Mouse (Mus musculus): ENCODE results near the gene Col4a3bp. TPM values are rescaled to one million over a fixed set of nuclear protein-coding genes. Genes with fewer than 3 reads are reported as not detected.
A peak's percentile ranks its signal among the peaks of the same experiment; 100 is the strongest.

The Col4a3bp gene
- total and polyA plus RNA-seq, 3 experiments, result 7.0 to 14.8 (median 11.9) TPM

GRCm38 (mm10) chr13:96672276-96672675, 129.9 kb downstream of the Col4a3bp start:
- dilution Hi-C loops (cut with MboI; ENCODE audit: extremely low pct_ligation_motif_present, extremely low pct_unique_long_range_greater_than_20kb, low sequenced_read_pairs), result no loop called here
- peak overlapping the region; percentile 65 for H3K4me2 ChIP-seq (ENCODE audit: insufficient read depth, low read depth, poor library complexity, severe bottlenecking)
- no peak overlapping the region; the same call in 1 of the 2 replicates for H3K9ac ChIP-seq (ENCODE audit: insufficient read depth, low read depth)

GRCm38 (mm10) chr13:96673817-96674216, 131.4 kb downstream of the Col4a3bp start:
- Histone ChIP-seq H3K36me3 (replicated peaks in 1 of 2; ENCODE audit: control insufficient read depth in 1 of 2, insufficient read depth in 1 of 2, low read length in 1 of 2) (no peaks in the 10 kb centered on the region), H3K9ac (ENCODE audit: insufficient read depth, low read depth) (no peak overlapping the region), H3K4me1 (ENCODE audit: control insufficient read depth in 1 of 2, insufficient read depth in 2 of 2) (peaks cover 10 to 29% of the 10 kb centered on the region in 2 experiments), H3K27me3 (replicated peaks) (no peaks in the 10 kb centered on the region), H3K79me2 (replicated peaks; ENCODE audit: control insufficient read depth, extremely low read depth, insufficient read depth, poor library complexity, severe bottlenecking) (peaks cover 17% of the 10 kb centered on the region), H3K4me2 (ENCODE audit: insufficient read depth, low read depth, poor library complexity, severe bottlenecking) (no peak overlapping the region), H3K27ac (ENCODE audit: insufficient read depth, low read depth) (no peak overlapping the region), H3K9me3 (replicated peaks; ENCODE audit: low read length) (no peaks in the 10 kb centered on the region), H3K4me3 (replicated peaks in 1 of 3; ENCODE audit: low read depth in 2 of 3, low read length in 2 of 3, poor library complexity in 1 of 3) (no peak overlapping the region)
- in situ Hi-C loops (cut with MboI; ENCODE audit: low pct_ligation_motif_present, low pct_unique_long_range_greater_than_20kb, low sequenced_read_pairs) (no loop called here), dilution Hi-C loops (cut with MboI; ENCODE audit: extremely low pct_ligation_motif_present, extremely low pct_unique_long_range_greater_than_20kb, low sequenced_read_pairs) (no loop called here)
- TF ChIP-seq NRF1 (IDR thresholded peaks at IDR 0.05; ENCODE audit: low read depth, low read length), result no peak
- no peak for DNase-seq (ENCODE audit: extremely low read depth)

More at GRCm38 (mm10) chr13:96672276-96672675, 129.9 kb downstream of the Col4a3bp start:
- in situ Hi-C loops (cut with MboI; ENCODE audit: low pct_ligation_motif_present, low pct_unique_long_range_greater_than_20kb, low sequenced_read_pairs), result no loop called here
- Histone ChIP-seq H3K27me3 (replicated peaks) (no peaks in the 10 kb centered on the region), H3K36me3 (replicated peaks in 1 of 2; ENCODE audit: control insufficient read depth in 1 of 2, insufficient read depth in 1 of 2, low read length in 1 of 2) (peaks cover 0 to 2% of the 10 kb centered on the region in 2 experiments), H3K4me3 (replicated peaks in 1 of 3; ENCODE audit: low read depth in 2 of 3, low read length in 2 of 3, poor library complexity in 1 of 3) (no peak overlapping the region), H3K9me3 (replicated peaks; ENCODE audit: low read length) (no peaks in the 10 kb centered on the region), H3K79me2 (replicated peaks; ENCODE audit: control insufficient read depth, extremely low read depth, insufficient read depth, poor library complexity, severe bottlenecking) (peaks cover 32% of the 10 kb centered on the region), H3K27ac (ENCODE audit: insufficient read depth, low read depth) (no peak overlapping the region), H3K4me1 (ENCODE audit: control insufficient read depth in 1 of 2, insufficient read depth in 2 of 2) (peaks cover 10 to 32% of the 10 kb centered on the region in 2 experiments)
- no peak for DNase-seq (ENCODE audit: extremely low read depth)
- TF ChIP-seq SIN3A (IDR thresholded peaks at IDR 0.05; ENCODE audit: low read length) (no peak), MYC (IDR thresholded peaks at IDR 0.05; ENCODE audit: low read depth, low read length) (peak; percentile 59; the same call in 1 of the 2 replicates), MAZ (IDR thresholded peaks at IDR 0.05; ENCODE audit: low read depth, low read length) (no peak), USF1 (IDR thresholded peaks at IDR 0.05; ENCODE audit: low read depth, low read length) (no peak), CHD2 (IDR thresholded peaks at IDR 0.05; ENCODE audit: low read length) (no peak), ZNF384 (IDR thresholded peaks at IDR 0.05; ENCODE audit: low read depth, low read length) (no peak), SMC3 (IDR thresholded peaks at IDR 0.05; ENCODE audit: low read depth, low read length) (no peak), IRF4 (IDR thresholded peaks at IDR 0.05; ENCODE audit: low read depth, low read length) (no peak), RCOR1 (conservative IDR thresholded peaks at IDR 0.05; ENCODE audit: low read depth, low read length) (no peak), CTCF (conservative IDR thresholded peaks at IDR 0.05 in 1 of 2, IDR thresholded peaks at IDR 0.05 in 1 of 2; ENCODE audit: low read depth in 2 of 2, low read length in 2 of 2) (no peak), RAD21 (IDR thresholded peaks at IDR 0.05; ENCODE audit: low read depth, low read length) (no peak), MXI1 (IDR thresholded peaks at IDR 0.05; ENCODE audit: low read depth, low read length) (peak; percentile 57; the same call in 1 of the 2 replicates), EP300 (IDR thresholded peaks at IDR 0.05; ENCODE audit: low read length) (no peak), NELFE (IDR thresholded peaks at IDR 0.05; ENCODE audit: low read depth, low read length) (no peak), ZC3H11A (IDR thresholded peaks at IDR 0.05; ENCODE audit: low read depth, low read length) (no peak), TBP (conservative IDR thresholded peaks at IDR 0.05; ENCODE audit: low read depth, low read length) (0 out of 2 replicates have a peak, but pooled peaks have one; percentile 19), ZMIZ1 (IDR thresholded peaks at IDR 0.05; ENCODE audit: low read depth, low read length) (no peak), ELF1 (IDR thresholded peaks at IDR 0.05; ENCODE audit: low read depth, low read length) (no peak), MEF2A (IDR thresholded peaks at IDR 0.05; ENCODE audit: borderline replicate concordance, low read depth, low read length) (0 out of 2 replicates have a peak, but pooled peaks have one; percentile 19), MAFK (IDR thresholded peaks at IDR 0.05; ENCODE audit: insufficient replicate concordance, low read length) (no peak), PAX5 (IDR thresholded peaks at IDR 0.05; ENCODE audit: low read length) (no peak), JUN (IDR thresholded peaks at IDR 0.05; ENCODE audit: insufficient read depth, low read depth, low read length) (no peak), CHD1 (IDR thresholded peaks at IDR 0.05; ENCODE audit: low read depth, low read length) (no peak), UBTF (IDR thresholded peaks at IDR 0.05; ENCODE audit: low read depth, low read length) (no peak), TCF12 (IDR thresholded peaks at IDR 0.05; ENCODE audit: low read depth, low read length) (no peak), POLR2AphosphoS2 (IDR thresholded peaks at IDR 0.05; ENCODE audit: low read depth, low read length) (no peak), USF2 (conservative IDR thresholded peaks at IDR 0.05; ENCODE audit: low read depth, low read length) (no peak), BHLHE40 (IDR thresholded peaks at IDR 0.05; ENCODE audit: low read depth, low read length) (peak; percentile 34; the same call in 1 of the 2 replicates), KAT2A (IDR thresholded peaks at IDR 0.05; ENCODE audit: insufficient replicate concordance, low read length) (no peak), JUND (conservative IDR thresholded peaks at IDR 0.05; ENCODE audit: low read depth, low read length) (no peak), MAX (IDR thresholded peaks at IDR 0.05; ENCODE audit: low read length) (peak; percentile 58; the same call in 1 of the 2 replicates)

All from CH12.LX (cell line).